Mouse (Mus musculus) liver, embryonic 15.5 days (tissue): ENCODE measurements around the gene Trim30d. TPM values are rescaled to one million over a fixed set of nuclear protein-coding genes. Genes with fewer than 3 reads are reported as not detected.
"Not testable (repeated sequence)": the region's sequence is repeated elsewhere in the genome, so short reads cannot be mapped to it uniquely, and the experiment has no call there.

Experiments
- ATAC-seq: fragments of 200-750 bp; cut with Nextera tagmentation; 2 replicates; pipeline ENCODE4 v1.8.0; 2017; ENCODE audit warnings: moderate number of reproducible peaks, mild to moderate bottlenecking, moderate library complexity; ENCODE audit not compliant: insufficient read depth
- H3K27ac ChIP-seq: fragments of 300-500 bp; sonication (generic); replicated peaks from 2 replicates; pipeline ENCODE4 v1.5.1; 2015; ENCODE audit warnings: mild to moderate bottlenecking, inconsistent platforms
- H3K27me3 ChIP-seq: fragments of 300-500 bp; sonication (generic); 2 replicates; pipeline ENCODE4 v1.6.1; 2015; ENCODE audit warnings: mild to moderate bottlenecking, inconsistent platforms
- H3K36me3 ChIP-seq: fragments of 300-500 bp; sonication (generic); replicated peaks from 2 replicates; pipeline ENCODE4 v1.6.1; 2015; ENCODE audit warnings: moderate library complexity, mild to moderate bottlenecking, inconsistent platforms
- H3K4me1 ChIP-seq: fragments of 300-500 bp; sonication (generic); replicated peaks from 2 replicates; pipeline ENCODE4 v1.6.1; 2015; ENCODE audit warnings: inconsistent platforms
- H3K4me2 ChIP-seq: fragments of 300-500 bp; sonication (generic); 2 replicates; pipeline ENCODE4 v1.6.1; 2015; ENCODE audit warnings: moderate library complexity, mild to moderate bottlenecking, inconsistent platforms
- H3K4me3 ChIP-seq: fragments of 300-500 bp; sonication (generic); replicated peaks from 2 replicates; pipeline ENCODE4 v1.5.1; 2015; ENCODE audit warnings: mild to moderate bottlenecking, inconsistent platforms
- H3K9ac ChIP-seq: fragments of 300-500 bp; sonication (generic); 2 replicates; pipeline ENCODE4 v1.6.1; 2015; ENCODE audit warnings: moderate library complexity, mild to moderate bottlenecking, inconsistent platforms
- H3K9me3 ChIP-seq: fragments of 300-500 bp; sonication (generic); replicated peaks from 2 replicates; pipeline ENCODE4 v1.6.1; 2016; ENCODE audit warnings: inconsistent platforms
- WGBS: fragments of 180-500 bp; shearing (Covaris S2); methylation state at CpG from one replicate; pipeline ENCODE4 v1.1.7; 2015; ENCODE audit warnings: mixed read lengths; ENCODE audit not compliant: insufficient replicate concordance; 5-methylcytosine and 5-hydroxymethylcytosine counted together
- polyA plus RNA-seq: library from polyadenylated mRNA; unstranded; fragments of >200 nt; fragmentation: Nextera tagmentation; extraction: Ambion mirVana; gene quantifications from 2 replicates; pipeline ENCODE4 v1.2.1, GENCODE M21; 2015

Gene Trim30d
- polyA plus RNA-seq, result 0.86 and 1.0 TPM in 2 replicates

DNA sequence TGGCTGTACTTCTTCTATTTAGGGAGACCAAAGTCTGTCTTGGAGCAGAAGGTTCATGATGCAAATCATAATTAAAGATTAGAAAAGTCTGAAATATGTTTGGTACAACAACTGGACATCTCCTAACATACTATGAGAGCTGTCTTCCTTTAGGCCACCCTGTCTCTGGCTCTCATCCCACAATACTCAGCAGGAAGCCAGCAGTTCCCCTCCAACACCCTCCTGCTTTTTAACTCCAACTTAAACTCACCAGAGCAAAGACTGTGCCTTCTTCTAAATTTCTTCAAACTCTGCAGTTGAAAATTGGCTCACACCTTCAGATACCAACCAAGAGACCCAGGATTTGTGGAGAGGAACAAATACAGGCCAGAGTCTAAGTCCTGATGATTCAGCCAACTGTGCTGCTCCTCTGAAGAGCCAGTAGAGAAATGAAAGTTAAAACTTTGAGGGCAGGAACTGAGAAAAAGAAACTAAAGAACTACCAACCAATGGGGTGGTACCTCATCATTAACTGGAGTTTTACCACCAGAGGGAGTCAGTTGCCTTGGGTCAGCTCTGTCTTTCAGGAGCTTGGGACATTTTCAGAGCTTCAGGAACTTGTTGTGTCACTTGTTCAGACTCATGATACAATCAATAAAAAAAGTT lies at the start of gene Trim30d:
Gene Trim30d (minus strand): TSS at position 429 of the 645 bp plus-strand sequence.
- not testable (repeated sequence) for H3K9ac ChIP-seq, H3K4me1 ChIP-seq, H3K4me3 ChIP-seq, H3K36me3 ChIP-seq, H3K27me3 ChIP-seq, H3K9me3 ChIP-seq, H3K27ac ChIP-seq
- H3K4me2 ChIP-seq, result peak within 1 kb of the TSS; percentile 15
- peak; percentile 52 for ATAC-seq

DNA sequence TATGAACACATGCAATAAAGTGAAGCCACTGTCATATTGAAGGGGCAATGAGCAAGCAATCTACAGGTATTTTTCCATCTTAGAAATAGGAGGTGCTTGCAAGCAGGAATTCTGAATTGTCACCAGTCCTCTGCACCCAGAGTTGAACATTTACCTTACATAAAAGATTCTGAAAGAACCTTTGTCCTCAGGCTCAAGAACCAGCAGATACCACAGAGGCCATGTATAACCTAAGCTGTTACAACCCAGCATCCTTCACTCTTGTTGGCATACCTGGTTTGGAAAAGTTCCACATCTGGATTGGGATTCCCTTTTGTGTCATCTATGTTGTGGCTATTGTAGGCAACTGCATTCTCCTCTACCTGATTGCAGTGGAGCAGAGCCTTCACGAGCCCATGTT lies 45.1 kb upstream of the Trim30d start:
- H3K4me1 ChIP-seq, result no peaks in the 10 kb centered on the region
- no peak for ATAC-seq
- H3K4me3 ChIP-seq, result no peak overlapping the region
- no peak overlapping the region for H3K27ac ChIP-seq
- H3K36me3 ChIP-seq, result no peaks in the 10 kb centered on the region
- H3K9me3 ChIP-seq, result no peaks in the 10 kb centered on the region
- no peak overlapping the region for H3K4me2 ChIP-seq
- no peak overlapping the region for H3K9ac ChIP-seq
- H3K27me3 ChIP-seq, result no peaks in the 10 kb centered on the region
- WGBS, result 40% methylated on average over 1 of the region's 1 CpGs

DNA sequence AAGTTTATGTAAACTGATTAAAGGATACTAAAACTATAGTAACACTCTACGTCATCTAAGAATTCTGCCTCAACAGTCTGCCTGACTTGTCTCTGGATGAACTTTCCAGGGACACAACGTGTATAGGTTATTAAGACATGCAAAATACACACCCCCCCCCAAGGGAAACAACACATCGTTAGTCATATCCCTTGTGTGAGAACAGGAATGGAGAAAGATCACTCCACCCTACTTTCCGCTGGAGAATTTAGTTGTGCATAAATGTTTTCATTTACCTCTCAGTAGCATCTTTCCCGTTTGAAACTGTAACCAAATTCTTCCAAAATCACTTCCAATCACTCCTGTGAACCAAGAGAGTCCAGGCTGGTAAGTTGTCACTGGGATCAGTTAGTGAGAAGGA lies 42.2 kb upstream of the Trim30d start, which contains the start of gene Olfr651:
Gene Olfr651 (plus strand): TSS at position 301 of the 400 bp plus-strand sequence.
- no peak for ATAC-seq

DNA sequence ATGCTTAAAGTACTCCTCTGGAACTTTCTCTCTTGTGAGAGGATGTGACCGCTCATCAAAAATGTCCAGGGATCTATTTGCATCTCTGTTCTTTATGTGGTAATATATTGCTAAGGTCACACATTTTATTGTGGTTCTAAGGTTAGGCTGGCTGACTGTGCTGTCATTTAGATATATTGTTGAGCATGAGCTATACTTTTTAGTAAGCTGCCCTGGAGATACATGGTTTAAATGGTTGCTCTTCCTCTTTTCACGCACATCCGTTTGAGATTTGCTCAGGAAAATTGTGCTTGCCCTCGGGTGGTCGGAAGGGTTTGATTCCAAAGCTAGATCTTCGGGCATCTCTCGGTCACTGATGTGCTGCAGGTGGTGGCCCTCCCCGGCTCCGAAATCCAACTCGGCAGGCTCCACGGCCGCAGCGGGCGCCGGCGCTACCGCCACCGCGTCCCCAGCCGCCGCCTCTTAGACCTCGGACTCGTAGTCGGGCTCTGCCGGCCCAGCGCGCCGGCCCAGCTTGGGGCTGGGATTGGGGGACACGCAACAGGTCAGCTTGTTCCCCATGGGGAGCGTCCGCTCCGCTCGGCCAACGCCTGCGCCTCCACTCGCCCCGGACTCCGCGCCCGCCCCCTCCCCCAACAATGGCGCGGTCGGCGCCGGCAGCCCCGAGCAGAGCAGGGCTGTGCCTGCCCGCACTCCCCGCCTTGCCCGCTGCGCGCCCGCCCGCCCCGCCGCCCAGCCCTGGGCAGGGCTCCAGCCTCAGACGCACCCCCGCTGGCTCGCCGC lies 5.9 kb downstream of the Trim30d start:
- Histone ChIP-seq H3K27me3 (peaks cover 8% of the 10 kb centered on the region), H3K9me3 (no peaks in the 10 kb centered on the region), H3K4me1 (no peaks in the 10 kb centered on the region), H3K4me3 (peak overlapping the region; percentile 48), H3K4me2 (peak overlapping the region; percentile 56), H3K36me3 (no peaks in the 10 kb centered on the region), H3K27ac (no peak overlapping the region), H3K9ac (no peak overlapping the region)
- 3% methylated on average over 54 of the region's 59 CpGs for WGBS
- ATAC-seq, result peak; percentile 56

More for the DNA sequence above, 42.2 kb upstream of the Trim30d start, which contains the start of gene Olfr651:
- no peaks in the 10 kb centered on the region for H3K4me1 ChIP-seq
- 53% methylated on average over 5 of the region's 5 CpGs for WGBS
- no peak within 1 kb of the TSS for H3K4me3 ChIP-seq
- H3K36me3 ChIP-seq, result no peaks in the 10 kb centered on the region
- H3K27me3 ChIP-seq, result no peaks in the 10 kb centered on the region
- no peak within 1 kb of the TSS for H3K27ac ChIP-seq
- H3K9me3 ChIP-seq, result no peaks in the 10 kb centered on the region
- no peak within 1 kb of the TSS for H3K4me2 ChIP-seq
- no peak within 1 kb of the TSS for H3K9ac ChIP-seq

DNA sequence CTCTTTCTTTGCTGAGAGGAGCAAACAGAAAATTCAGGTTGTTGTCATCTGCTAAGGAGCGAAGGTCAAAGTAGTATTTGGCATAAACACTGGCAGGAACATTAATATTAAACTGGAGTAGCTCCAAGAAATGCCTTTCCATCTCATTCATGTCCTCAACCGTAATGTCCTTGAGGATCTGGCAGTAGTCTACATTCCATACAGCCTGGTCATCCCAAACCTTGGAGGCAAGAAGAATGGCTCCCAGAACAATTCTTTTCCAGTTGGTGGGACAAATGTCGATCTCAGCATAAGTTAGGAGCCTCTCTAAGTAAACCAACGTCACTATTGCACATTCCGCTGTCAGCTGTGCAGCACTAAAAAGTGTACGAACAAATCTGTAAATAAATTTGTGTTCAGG lies 6.5 kb downstream of the Trim30d start:
- not testable (repeated sequence) for ATAC-seq, H3K4me3 ChIP-seq, H3K27ac ChIP-seq, H3K9ac ChIP-seq, H3K4me2 ChIP-seq, H3K4me1 ChIP-seq, H3K36me3 ChIP-seq, H3K27me3 ChIP-seq, H3K9me3 ChIP-seq
- 65% methylated on average over 6 of the region's 6 CpGs for WGBS

DNA sequence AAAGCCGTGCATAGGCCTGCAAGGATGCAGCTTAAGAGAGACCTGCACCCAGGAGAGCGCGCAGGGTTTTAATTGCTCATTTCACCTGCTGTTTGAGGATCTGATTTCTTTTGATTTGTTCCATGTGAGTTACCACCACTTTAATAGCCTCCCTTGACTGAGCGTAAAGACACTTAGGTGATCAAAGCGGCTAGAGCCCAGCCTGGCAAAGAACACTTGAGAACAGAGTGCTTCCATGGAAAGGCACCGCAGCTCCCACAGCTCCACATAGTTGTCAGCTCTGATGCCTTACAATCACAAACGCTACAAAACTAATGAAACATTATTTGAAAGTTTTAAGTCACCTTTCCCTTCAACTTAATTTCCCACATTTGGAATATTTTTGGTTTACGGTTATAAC lies 8.2 kb downstream of the Trim30d start:
- not testable (repeated sequence) for H3K9me3 ChIP-seq, H3K9ac ChIP-seq, H3K4me2 ChIP-seq, H3K4me3 ChIP-seq, H3K27me3 ChIP-seq, H3K27ac ChIP-seq, H3K4me1 ChIP-seq, ATAC-seq, H3K36me3 ChIP-seq
- WGBS, result 71% methylated on average over 7 of the region's 8 CpGs

DNA sequence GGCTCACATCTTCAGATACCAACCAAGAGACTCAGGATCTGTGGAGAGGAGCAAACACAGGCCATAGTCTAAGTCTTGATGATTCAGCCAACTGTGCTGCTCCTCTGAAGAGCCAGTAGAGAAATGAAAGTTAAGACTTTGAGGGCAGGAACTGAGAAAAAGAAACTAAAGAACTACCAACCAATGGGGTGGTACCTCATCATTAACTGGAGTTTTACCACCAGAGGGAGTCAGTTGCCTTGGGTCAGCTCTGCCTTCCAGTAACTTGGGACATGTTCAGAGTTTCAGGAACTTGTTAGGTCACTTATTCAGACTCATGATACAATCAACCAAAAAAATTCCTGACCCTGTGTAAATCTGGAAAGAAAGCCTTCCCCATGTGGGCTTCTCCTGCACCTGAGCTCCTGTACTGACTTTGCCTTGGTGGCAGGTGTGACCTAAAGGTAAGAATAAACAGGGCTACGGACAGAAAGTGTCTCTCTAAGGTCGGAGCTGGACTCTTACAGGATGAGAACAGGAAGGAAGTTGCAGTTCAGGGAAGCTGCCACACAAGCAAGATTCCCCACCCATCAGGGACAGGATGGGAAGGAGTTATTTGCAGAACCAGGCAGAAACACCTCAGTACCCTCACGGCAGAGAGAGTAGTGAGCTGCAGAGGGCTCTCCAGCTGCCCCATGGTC lies 42.4 kb downstream of the Trim30d start, which contains the start of gene Trim30a:
Gene Trim30a (minus strand): TSS at position 129 of the 680 bp plus-strand sequence.
- Histone ChIP-seq H3K36me3 (no peaks in the 10 kb centered on the region), H3K27ac (no peak within 1 kb of the TSS), H3K4me2 (peak within 1 kb of the TSS; percentile 37), H3K4me3 (0 out of 2 replicates have a peak within 1 kb of the TSS, but pooled peaks have one; percentile 9), H3K9me3 (no peaks in the 10 kb centered on the region), H3K9ac (no peak within 1 kb of the TSS), H3K27me3 (no peaks in the 10 kb centered on the region), H3K4me1 (no peaks in the 10 kb centered on the region)
- ATAC-seq, result peak; percentile 71
- WGBS, result 23% methylated on average over 3 of the region's 3 CpGs

DNA sequence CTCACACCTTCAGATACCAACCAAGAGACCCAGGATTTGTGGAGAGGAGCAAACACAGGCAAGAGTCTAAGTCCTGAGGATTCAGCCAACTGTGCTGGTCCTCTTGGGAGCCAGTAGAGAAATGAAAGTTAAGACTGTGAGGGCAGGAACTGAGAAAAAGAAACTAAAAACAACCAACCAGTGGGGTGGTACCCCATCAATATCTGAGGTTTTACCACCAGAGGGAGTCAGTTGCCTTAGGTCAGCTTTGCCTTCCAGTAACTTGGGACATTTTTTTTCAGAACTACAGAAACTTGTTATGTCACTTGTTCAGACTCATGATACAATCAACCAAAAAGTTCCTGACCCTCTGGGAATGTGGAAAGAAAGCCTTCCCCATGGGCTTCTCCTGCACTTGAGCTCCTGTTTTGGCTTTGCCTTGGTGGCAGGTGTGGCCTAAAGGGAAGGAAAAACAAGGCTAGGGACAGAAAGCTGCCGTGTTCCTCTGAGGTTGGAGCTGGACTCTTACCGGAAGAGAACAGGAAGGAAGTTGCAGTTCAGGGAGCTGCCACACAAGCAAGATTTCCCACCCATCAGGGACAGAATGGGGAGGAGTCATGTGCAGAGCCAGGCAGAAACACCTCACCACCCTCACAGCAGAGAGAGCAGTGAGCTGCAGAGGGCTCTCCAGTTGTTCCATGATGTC lies 61.5 kb downstream of the Trim30d start:
- ATAC-seq, result peak; percentile 70
- Histone ChIP-seq H3K4me3 (peak overlapping the region; percentile 14; the same call in 1 of the 2 replicates), H3K9ac (no peak overlapping the region), H3K27me3 (no peaks in the 10 kb centered on the region), H3K36me3 (no peaks in the 10 kb centered on the region), H3K4me1 (no peaks in the 10 kb centered on the region), H3K4me2 (peak overlapping the region; percentile 37), H3K27ac (peak overlapping the region; percentile 70), H3K9me3 (no peaks in the 10 kb centered on the region)
- 14% methylated on average over 2 of the region's 2 CpGs for WGBS

Other genes starting within 250 kb of the Trim30d start
- 0.32 and 0.37 TPM in 2 replicates for gene Trim5, start 219.8 kb downstream of the Trim30d start, polyA plus RNA-seq
- 3.1 and 3.4 TPM in 2 replicates for gene Trim12a, start 192.4 kb downstream of the Trim30d start, polyA plus RNA-seq
- gene Trim34b, start 178.4 kb downstream of the Trim30d start, polyA plus RNA-seq, result 0.07 TPM in 1 of 2 replicates, not detected in the other
- 1.1 and 1.2 TPM in 2 replicates for gene Trim12c, start 154.5 kb downstream of the Trim30d start, polyA plus RNA-seq
- 0.28 and 0.36 TPM in 2 replicates for gene Trim30b, start 138.0 kb downstream of the Trim30d start, polyA plus RNA-seq
- gene Trim30c, start 107.0 kb downstream of the Trim30d start, polyA plus RNA-seq, result 0.30 and 0.53 TPM in 2 replicates
- gene Trim30a, start 42.7 kb downstream of the Trim30d start, polyA plus RNA-seq, result 2.4 and 2.8 TPM in 2 replicates
- not detected in 2 replicates for gene Olfr651, start 42.3 kb upstream of the Trim30d start, polyA plus RNA-seq
- not detected in 2 replicates for gene Olfr652, start 53.1 kb upstream of the Trim30d start, polyA plus RNA-seq
- gene Olfr653, start 69.5 kb upstream of the Trim30d start, polyA plus RNA-seq, result not detected in 2 replicates
- gene Olfr654, start 79.2 kb upstream of the Trim30d start, polyA plus RNA-seq, result not detected in 2 replicates
- not detected in 2 replicates for gene Olfr655, start 93.9 kb upstream of the Trim30d start, polyA plus RNA-seq
- not detected in 2 replicates for gene Olfr656, start 106.1 kb upstream of the Trim30d start, polyA plus RNA-seq
- not detected in 2 replicates for gene Olfr657, start 116.9 kb upstream of the Trim30d start, polyA plus RNA-seq
- not detected in 2 replicates for gene Olfr658, start 139.5 kb upstream of the Trim30d start, polyA plus RNA-seq
- gene Olfr659, start 158.9 kb upstream of the Trim30d start, polyA plus RNA-seq, result not detected in 2 replicates
- gene Olfr661, start 178.7 kb upstream of the Trim30d start, polyA plus RNA-seq, result not detected in 2 replicates